Mouse (Mus musculus): ENCODE results near the gene Hhatl.
A peak's percentile ranks its signal among the peaks of the same experiment; 100 is the strongest.

The Hhatl gene

DNA sequence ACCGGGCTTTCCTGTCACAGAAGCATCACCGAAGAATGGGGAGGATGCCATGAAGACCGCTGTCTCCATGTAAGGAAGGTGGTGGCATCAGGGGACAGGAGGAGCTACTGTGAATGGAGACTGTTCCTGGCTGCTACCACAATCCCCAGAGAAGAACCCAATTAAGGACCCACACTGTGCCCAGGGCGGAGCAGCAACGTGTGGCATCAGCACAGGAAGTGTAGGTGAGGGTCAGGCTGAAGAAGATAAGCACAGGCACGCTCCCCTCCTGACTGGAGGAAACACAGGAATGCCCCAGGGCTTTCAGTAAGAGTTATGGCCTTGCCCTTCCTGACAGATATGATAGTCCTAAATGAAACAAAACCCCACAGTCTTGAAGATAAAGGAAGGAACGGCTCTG is 10.4 kb upstream of the Hhatl start:
- no peak for DNase-seq

GRCm38 (mm10) chr9:121798887-121799520 is 6.7 kb upstream of the Hhatl start:
- DNase-seq: no peak

DNA sequence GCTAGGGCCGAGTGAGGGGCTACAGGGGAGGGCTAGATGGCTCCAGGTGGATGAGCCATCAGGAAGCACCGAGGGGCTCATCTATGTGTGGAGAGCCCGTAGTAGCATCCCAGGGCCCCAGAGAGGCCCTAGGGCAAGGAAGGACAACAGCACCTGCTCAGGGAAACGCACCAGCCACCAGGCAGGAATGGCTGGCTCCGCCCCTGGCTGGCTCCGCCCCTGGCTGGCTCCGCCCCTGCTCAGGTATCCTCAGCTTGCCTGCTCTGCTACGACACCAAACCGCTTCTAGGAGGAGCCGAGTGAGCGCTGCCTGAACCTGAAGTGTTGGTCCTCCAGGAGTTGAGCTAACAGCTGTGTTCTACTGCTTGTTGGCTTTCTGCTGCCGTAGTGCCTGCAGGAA is 5.4 kb upstream of the Hhatl start:
- DNase-seq: no peak

GRCm38 (mm10) chr9:121794972-121795539 is 2.7 kb upstream of the Hhatl start:
- no peak for DNase-seq

- DNase-seq: no peak
These were observed 1.1 kb downstream of the Hhatl start for GRCm38 (mm10) chr9:121791206-121791605.

DNA sequence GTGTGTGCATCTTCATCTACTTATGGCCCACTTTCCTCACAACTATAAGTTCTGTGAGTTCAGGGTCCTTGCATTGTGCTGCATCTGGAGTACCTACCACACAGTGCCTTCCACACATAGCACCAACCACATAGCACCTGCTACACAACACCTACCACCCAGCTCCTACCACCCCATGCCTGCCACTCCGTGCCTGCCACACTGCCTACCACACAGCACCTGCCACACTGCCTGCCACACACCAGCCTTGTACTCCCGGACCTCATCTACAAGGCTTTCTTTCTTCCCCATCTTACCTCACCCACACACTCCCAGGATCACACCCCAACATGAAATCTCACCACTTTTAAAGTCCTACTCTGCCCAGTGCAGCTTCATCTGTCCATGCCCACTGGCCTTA is 5.9 kb downstream of the Hhatl start:
- no peak for DNase-seq

DNA sequence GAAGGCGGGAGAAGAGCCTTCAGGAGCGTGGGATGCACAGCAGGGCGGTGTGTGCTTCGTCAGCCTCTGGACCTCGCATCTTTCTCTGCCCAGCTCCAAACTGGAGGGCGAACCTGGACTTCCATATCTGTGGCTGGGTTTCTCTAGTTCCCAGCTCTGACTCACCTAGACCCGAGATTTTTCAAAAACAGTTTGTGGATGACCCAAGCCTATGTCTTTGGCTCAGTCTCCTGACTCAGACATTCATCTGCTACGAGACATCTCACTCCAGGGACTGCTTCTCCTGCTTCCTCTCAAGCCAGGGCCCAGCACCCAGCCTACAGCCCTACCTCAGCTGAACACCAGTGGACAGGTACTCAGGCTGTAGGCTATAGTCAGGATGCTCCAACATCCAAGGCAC is 7.0 kb downstream of the Hhatl start:
- no peak for DNase-seq

GRCm38 (mm10) chr9:121784801-121785200 is 7.5 kb downstream of the Hhatl start:
- no peak for DNase-seq

DNA sequence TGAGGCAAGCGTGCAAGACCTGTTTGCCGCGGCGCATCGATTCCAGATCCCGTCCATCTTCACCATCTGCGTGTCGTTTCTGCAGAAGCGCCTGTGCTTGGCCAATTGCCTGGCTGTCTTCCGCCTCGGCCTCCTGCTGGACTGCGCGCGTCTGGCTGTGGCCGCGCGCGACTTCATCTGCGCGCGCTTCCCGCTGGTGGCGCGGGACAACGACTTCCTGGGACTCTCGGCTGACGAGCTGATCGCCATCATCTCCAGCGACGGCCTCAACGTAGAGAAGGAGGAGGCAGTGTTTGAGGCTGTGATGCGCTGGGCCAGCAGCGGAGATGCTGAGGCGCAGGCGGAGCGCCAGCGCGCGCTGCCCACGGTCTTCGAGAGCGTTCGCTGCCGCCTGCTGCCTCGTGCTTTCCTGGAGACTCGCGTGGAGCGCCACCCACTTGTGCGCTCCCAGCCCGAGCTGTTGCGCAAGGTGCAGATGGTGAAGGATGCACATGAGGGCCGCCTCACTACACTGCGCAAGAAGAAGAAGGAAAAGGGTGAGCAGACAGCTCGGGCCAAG is 14.2 kb downstream of the Hhatl start:
- DNase-seq: no peak

DNA sequence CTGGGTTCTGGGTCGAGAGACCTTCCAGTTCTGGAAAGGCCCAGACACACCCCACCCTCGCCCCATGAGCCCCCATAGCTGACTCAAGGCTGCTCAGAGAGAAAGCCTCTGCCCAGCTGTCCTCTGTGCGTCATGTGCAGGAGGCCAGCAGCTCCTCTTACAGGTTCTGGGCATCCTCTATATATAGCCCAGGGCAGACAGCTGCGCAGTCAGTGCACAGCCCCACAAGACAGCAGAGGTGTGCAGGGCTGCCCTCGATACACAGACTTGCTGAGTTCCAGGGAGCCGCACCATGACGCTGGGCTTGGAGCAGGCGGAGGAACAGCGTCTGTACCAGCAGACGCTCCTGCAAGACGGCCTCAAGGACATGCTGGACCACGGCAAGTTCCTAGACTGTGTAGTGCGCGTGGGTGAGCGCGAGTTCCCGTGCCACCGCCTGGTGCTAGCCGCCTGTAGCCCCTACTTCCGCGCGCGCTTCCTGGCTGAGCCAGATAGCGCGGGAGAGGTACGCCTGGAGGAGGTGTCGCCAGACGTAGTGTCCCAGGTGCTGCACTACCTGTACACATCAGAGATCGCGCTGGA is 14.7 kb downstream of the Hhatl start, which contains the start of gene Klhl40:
Gene Klhl40, plus strand, starts transcription at position 124 of the 582 bp plus-strand sequence.
- DNase-seq: no peak

- no peak for DNase-seq
These were observed 15.8 kb downstream of the Hhatl start for GRCm38 (mm10) chr9:121776511-121776910.

GRCm38 (mm10) chr9:121775951-121776350 is 16.4 kb downstream of the Hhatl start:
- no peak for DNase-seq

- no peak for DNase-seq
These were observed 19.9 kb downstream of the Hhatl start for GRCm38 (mm10) chr9:121772412-121772811.

GRCm38 (mm10) chr9:121765166-121765855 is 27.0 kb downstream of the Hhatl start:
- no peak for DNase-seq

- no peak for DNase-seq
These were observed 28.6 kb downstream of the Hhatl start for GRCm38 (mm10) chr9:121763716-121764115.

DNA sequence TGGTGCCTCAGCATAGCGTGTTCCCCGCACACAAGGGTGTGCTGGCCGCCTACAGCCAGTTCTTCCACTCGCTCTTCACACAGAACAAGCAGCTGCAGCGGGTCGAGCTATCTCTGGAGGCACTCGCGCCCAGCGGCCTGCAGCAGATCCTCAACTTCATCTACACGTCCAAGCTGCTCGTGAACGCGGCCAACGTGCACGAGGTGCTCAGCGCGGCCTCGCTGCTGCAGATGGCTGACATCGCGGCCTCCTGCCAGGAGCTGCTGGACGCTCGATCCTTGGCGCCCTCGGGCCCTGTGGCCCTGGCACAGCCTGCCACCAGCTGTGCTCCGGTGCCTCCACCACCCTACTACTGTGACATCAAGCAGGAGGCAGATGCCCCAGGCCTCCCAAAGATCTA is 29.5 kb downstream of the Hhatl start:
- DNase-seq: no peak

GRCm38 (mm10) chr9:121762248-121762647 is 30.1 kb downstream of the Hhatl start:
- no peak for DNase-seq

DNA sequence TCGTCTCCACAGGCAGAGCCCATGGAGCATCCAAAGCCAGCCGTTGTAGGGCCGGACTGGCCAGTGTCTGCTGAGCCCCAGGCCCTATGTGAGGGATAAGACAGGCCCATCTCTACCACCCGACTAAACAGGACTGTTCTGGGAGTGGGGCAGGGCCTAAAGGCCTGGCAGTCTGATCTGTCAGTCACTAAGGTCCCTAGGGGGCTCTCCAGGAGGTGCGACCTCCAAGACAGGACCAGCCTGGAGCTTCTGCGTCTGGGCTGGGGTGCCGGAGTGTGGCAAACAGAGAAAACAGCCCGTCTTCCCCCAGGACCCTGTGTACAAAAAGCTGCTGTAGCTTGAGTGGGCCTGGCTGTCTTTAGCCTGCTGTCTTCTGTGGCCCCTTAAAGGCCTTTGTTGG is 30.5 kb downstream of the Hhatl start:
- DNase-seq: no peak

GRCm38 (mm10) chr9:121761091-121761665 is 31.1 kb downstream of the Hhatl start:
- DNase-seq: no peak

DNA sequence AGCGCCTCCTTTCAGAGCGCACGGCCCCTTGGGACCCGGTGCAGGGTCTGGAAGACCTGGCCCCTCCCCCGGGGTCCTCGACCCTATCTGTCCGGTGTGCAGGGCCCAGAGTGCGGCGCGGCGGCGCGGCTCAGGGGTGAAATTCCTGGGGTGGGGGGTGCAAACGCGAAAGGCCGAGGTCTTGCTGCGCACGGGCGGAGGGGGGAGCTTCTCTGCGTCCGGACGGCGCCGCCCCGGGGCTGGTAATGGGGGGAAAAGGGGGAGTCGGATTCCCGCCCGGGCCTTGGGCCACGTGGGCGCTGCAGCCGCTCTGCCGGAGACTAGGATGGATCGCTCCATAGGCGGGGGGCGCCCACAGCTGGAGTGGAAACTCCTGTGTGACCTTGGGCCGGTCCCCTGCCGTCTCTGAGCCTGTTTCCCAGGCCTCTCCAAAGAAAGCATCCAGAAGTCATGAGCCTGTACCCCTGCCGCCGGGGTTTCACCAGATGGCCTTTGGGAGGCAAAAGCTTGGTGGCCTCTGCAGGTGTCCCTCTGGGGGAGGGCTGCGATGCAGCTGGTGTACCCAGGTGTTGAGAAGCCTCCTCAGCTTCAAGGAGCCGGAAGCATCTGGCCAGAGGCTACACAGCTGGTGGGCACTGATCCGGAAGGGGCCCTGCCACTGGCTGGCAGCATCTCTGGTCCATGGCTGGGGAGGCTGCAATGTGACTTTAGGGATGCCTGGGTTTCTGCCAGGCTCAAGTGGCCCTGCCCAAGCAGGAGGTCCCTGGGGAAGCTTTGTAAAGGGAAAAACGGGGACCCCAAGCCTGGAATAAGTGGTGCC is 31.8 kb downstream of the Hhatl start:
- peak in 1 of 2 experiments; percentile 40 for DNase-seq

- no peak for DNase-seq
These were observed 32.9 kb downstream of the Hhatl start, which contains the start of gene Zfp651 for GRCm38 (mm10) chr9:121759091-121760081. TSS of gene Zfp651 (plus strand) at chr9:121759330.
